Mouse (Mus musculus): ENCODE measurements around the gene Mpg. TPM values are rescaled to one million over a fixed set of nuclear protein-coding genes. Genes with fewer than 3 reads are reported as not detected.
A peak's percentile ranks its signal among the peaks of the same experiment; 100 is the strongest.
"Not testable (repeated sequence)": the region's sequence is repeated elsewhere in the genome, so short reads cannot be mapped to it uniquely, and the experiment has no call there.

The Mpg gene
- polyA plus RNA-seq, 1 experiment = 21.0 TPM

GRCm38 (mm10) chr11:32200075-32200601 lies 26.2 kb upstream of the Mpg start, which contains the start of gene Il9r:
Il9r (minus strand) TSS chr11:32200279.
- Histone ChIP-seq H3K4me3 (ENCODE audit: control insufficient read depth, insufficient read depth, low read length) (0 out of 2 replicates have a peak within 1 kb of the TSS, but pooled peaks have one; percentile 10), H3K36me3 (ENCODE audit: control insufficient read depth, insufficient read depth, low read length) (no peaks in the 10 kb centered on the region), H3K4me1 (replicated peaks; ENCODE audit: control insufficient read depth, insufficient read depth, low read length) (peaks cover 50% of the 10 kb centered on the region), H3K27me3 (ENCODE audit: control insufficient read depth, insufficient read depth, low read length) (no peaks in the 10 kb centered on the region), H3K27ac (ENCODE audit: control insufficient read depth, insufficient read depth, low read length) (peak within 1 kb of the TSS; percentile 52; the same call in 1 of the 2 replicates)
- DNase-seq = peak; percentile 74
- whole genome bisulfite sequencing = 10% methylated on average over 10 of the region's 10 CpGs
- TF ChIP-seq CTCF (IDR thresholded peaks at IDR 0.05; ENCODE audit: borderline replicate concordance, control insufficient read depth, extremely low read depth, insufficient read depth, low read length, poor library complexity) (no peak), POLR2A (IDR thresholded peaks at IDR 0.05; ENCODE audit: control insufficient read depth, extremely low read depth, insufficient read depth, low read length, poor library complexity) (no peak)

DNA sequence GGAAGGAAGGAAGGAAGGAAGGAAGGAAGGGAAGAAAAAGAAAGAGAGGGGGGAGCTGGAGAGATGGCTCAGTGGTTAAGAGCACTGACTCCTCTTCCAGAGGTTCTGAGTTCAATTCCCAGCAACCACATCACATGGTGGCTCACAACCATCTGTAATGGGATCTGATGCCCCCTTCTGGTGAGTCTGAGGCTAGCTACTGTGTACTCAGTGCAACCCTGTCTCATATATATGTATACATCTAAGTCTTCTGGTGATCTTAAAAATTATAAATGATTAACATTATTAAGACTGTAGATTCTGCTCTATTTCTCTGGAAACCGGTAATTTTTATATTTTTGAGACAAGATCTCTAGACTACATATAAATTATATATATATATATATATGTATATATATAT lies 25.3 kb upstream of the Mpg start:
- WGBS = 79% methylated on average over 1 of the region's 1 CpGs
- not testable (repeated sequence) for H3K27me3 ChIP-seq (ENCODE audit: control insufficient read depth, insufficient read depth, low read length); H3K4me3 ChIP-seq (ENCODE audit: control insufficient read depth, insufficient read depth, low read length); H3K27ac ChIP-seq (ENCODE audit: control insufficient read depth, insufficient read depth, low read length); H3K36me3 ChIP-seq (ENCODE audit: control insufficient read depth, insufficient read depth, low read length)
- peaks cover 44% of the 10 kb centered on the region for H3K4me1 ChIP-seq (replicated peaks; ENCODE audit: control insufficient read depth, insufficient read depth, low read length)
- DNase-seq = peak; percentile 38

- 32% methylated on average over 11 of the region's 11 CpGs for WGBS
- H3K27me3 ChIP-seq (ENCODE audit: control insufficient read depth, insufficient read depth, low read length) = no peaks in the 10 kb centered on the region
- H3K36me3 ChIP-seq (ENCODE audit: control insufficient read depth, insufficient read depth, low read length) = no peaks in the 10 kb centered on the region
- no peak for DNase-seq
- H3K4me3 ChIP-seq (ENCODE audit: control insufficient read depth, insufficient read depth, low read length) = no peak overlapping the region
- H3K4me1 ChIP-seq (replicated peaks; ENCODE audit: control insufficient read depth, insufficient read depth, low read length) = peaks cover 36% of the 10 kb centered on the region
- no peak overlapping the region for H3K27ac ChIP-seq (ENCODE audit: control insufficient read depth, insufficient read depth, low read length)
- no peak for TF ChIP-seq POLR2A (IDR thresholded peaks at IDR 0.05; ENCODE audit: control insufficient read depth, extremely low read depth, insufficient read depth, low read length, poor library complexity)
- TF ChIP-seq CTCF (IDR thresholded peaks at IDR 0.05; ENCODE audit: borderline replicate concordance, control insufficient read depth, extremely low read depth, insufficient read depth, low read length, poor library complexity) = no peak
Observed at GRCm38 (mm10) chr11:32201922-32202685, 24.2 kb upstream of the Mpg start.

DNA sequence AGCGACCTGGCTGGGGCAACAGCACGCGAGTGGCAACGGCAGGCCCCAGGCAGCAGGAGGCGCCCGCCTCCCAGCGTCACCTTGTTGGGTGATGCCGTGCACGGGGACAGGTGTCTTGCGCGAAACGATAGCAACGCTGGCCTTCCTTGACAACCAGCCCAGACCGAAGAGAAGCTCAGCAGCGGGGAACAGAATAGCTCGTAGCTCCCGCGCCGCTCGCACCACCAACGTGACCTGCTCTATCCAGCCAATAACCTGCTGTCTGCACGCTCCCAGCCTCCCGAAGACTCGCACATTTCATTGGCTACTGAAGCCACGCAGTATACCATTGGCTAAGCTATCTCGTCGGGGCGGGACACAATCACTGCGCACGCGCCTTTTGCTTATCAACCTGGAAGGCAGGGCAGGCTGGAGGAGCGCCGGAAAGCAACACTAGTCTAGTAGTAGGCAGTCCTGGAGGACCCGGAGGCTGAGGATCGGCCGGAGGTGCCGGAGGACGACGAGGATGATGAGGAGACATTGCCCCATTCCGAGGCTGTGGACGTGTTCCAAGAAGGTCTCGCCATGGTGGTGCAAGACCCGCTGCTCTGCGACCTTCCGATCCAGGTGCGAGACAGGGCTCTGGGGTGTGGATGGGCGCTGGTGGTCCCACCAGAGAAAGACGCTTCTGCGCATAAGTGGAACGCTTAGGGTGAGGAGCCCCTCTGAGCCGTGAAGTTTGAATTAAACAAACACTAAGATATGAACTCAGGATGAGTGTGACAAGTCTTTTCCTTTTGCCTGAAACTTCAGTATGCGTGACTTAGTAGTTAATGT lies 21.0 kb upstream of the Mpg start, which contains the start of gene Snrnp25:
Snrnp25 (plus strand) TSS at position 358 of the 816 bp plus-strand sequence.
- Histone ChIP-seq H3K36me3 (ENCODE audit: control insufficient read depth, insufficient read depth, low read length) (peaks cover 6% of the 10 kb centered on the region; the same call in 1 of the 2 replicates), H3K4me1 (replicated peaks; ENCODE audit: control insufficient read depth, insufficient read depth, low read length) (peaks cover 13% of the 10 kb centered on the region), H3K4me3 (ENCODE audit: control insufficient read depth, insufficient read depth, low read length) (peak within 1 kb of the TSS; percentile 87), H3K27me3 (ENCODE audit: control insufficient read depth, insufficient read depth, low read length) (no peaks in the 10 kb centered on the region), H3K27ac (ENCODE audit: control insufficient read depth, insufficient read depth, low read length) (no peak within 1 kb of the TSS)
- TF ChIP-seq POLR2A (IDR thresholded peaks at IDR 0.05; ENCODE audit: control insufficient read depth, extremely low read depth, insufficient read depth, low read length, poor library complexity) (peak; percentile 84), CTCF (IDR thresholded peaks at IDR 0.05; ENCODE audit: borderline replicate concordance, control insufficient read depth, extremely low read depth, insufficient read depth, low read length, poor library complexity) (peak; percentile 59; the same call in 1 of the 2 replicates)
- WGBS = under 1% methylated on average over 52 of the region's 52 CpGs
- peak; percentile 95 for DNase-seq

- TF ChIP-seq CTCF (IDR thresholded peaks at IDR 0.05; ENCODE audit: borderline replicate concordance, control insufficient read depth, extremely low read depth, insufficient read depth, low read length, poor library complexity) (no peak), POLR2A (IDR thresholded peaks at IDR 0.05; ENCODE audit: control insufficient read depth, extremely low read depth, insufficient read depth, low read length, poor library complexity) (no peak)
- DNase-seq = no peak
- no peak overlapping the region for H3K27ac ChIP-seq (ENCODE audit: control insufficient read depth, insufficient read depth, low read length)
- H3K36me3 ChIP-seq (ENCODE audit: control insufficient read depth, insufficient read depth, low read length) = peaks cover 6% of the 10 kb centered on the region; the same call in 1 of the 2 replicates
- peaks cover 3% of the 10 kb centered on the region; the same call in 1 of the 2 replicates for H3K4me1 ChIP-seq (replicated peaks; ENCODE audit: control insufficient read depth, insufficient read depth, low read length)
- no peak overlapping the region for H3K4me3 ChIP-seq (ENCODE audit: control insufficient read depth, insufficient read depth, low read length)
- WGBS = 94% methylated on average over 9 of the region's 9 CpGs
- no peaks in the 10 kb centered on the region for H3K27me3 ChIP-seq (ENCODE audit: control insufficient read depth, insufficient read depth, low read length)
Observed at GRCm38 (mm10) chr11:32210623-32211022, 15.7 kb upstream of the Mpg start.

DNA sequence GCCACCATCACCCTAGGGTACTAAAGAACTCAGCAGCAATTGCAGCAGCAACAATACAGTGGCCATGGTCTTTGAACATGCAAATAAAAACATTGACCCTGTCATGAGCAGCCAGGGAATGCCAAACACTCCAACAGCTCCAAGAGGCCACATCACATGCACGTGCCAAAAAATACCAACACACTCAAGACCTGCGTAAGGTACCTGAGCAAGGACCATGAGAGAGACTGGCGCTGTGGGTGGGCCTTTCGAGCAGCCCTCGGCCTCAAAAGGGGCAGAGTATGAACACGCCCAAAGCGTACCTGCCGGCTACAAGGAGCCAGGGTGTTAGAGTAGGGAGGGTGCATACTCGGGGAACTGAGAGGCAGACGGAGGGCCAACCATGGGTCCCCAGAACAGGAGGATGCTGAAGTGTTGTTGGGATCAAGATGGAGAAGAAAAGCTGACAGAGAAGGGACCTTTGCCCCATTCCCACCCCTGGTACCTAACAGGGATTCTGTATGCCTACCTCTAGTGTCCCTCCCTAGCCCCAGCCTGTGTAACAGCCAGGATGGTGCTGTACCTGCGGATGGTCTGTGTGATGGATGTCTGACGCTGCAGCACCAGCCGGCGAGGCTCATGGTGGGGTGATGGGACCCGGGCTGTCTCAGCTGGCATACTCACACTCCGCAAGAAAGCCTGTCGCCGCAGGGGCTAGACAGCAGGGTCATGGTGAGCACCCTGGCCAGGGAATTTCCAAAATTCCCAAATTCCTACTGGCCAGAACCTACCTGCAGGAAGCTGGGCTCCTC lies 10.7 kb upstream of the Mpg start:
- TF ChIP-seq CTCF (IDR thresholded peaks at IDR 0.05; ENCODE audit: borderline replicate concordance, control insufficient read depth, extremely low read depth, insufficient read depth, low read length, poor library complexity) (no peak), POLR2A (IDR thresholded peaks at IDR 0.05; ENCODE audit: control insufficient read depth, extremely low read depth, insufficient read depth, low read length, poor library complexity) (no peak)
- 97% methylated on average over 18 of the region's 18 CpGs for WGBS
- no peak overlapping the region for H3K27ac ChIP-seq (ENCODE audit: control insufficient read depth, insufficient read depth, low read length)
- no peak for DNase-seq
- H3K4me1 ChIP-seq (replicated peaks; ENCODE audit: control insufficient read depth, insufficient read depth, low read length) = no peaks in the 10 kb centered on the region
- H3K4me3 ChIP-seq (ENCODE audit: control insufficient read depth, insufficient read depth, low read length) = no peak overlapping the region
- peaks cover under 1% of the 10 kb centered on the region for H3K27me3 ChIP-seq (ENCODE audit: control insufficient read depth, insufficient read depth, low read length)
- no peaks in the 10 kb centered on the region for H3K36me3 ChIP-seq (ENCODE audit: control insufficient read depth, insufficient read depth, low read length)
